Mouse (Mus musculus) limb, embryonic 12.5 days (tissue): ENCODE measurements around the gene Zfp239. TPM values are rescaled to one million over a fixed set of nuclear protein-coding genes. Genes with fewer than 3 reads are reported as not detected.
A peak's percentile ranks its signal among the peaks of the same experiment; 100 is the strongest.

Source experiments
- ATAC-seq: fragments of 200-750 bp; cut with Nextera tagmentation; 2 replicates; pipeline ENCODE4 v1.8.0; 2017; ENCODE audit warnings: low read depth, moderate TSS enrichment; ENCODE audit not compliant: insufficient number of reproducible peaks, insufficient read depth, low FRiP score, low TSS enrichment
- H3K27ac ChIP-seq: fragments of 300-500 bp; sonication (generic); 2 replicates; pipeline ENCODE4 v1.5.1; 2016; ENCODE audit warnings: mild to moderate bottlenecking, moderate library complexity
- H3K27me3 ChIP-seq: fragments of 300-500 bp; sonication (generic); 2 replicates; pipeline ENCODE4 v1.6.1; 2016; ENCODE audit warnings: mild to moderate bottlenecking, moderate library complexity
- H3K36me3 ChIP-seq: fragments of 300-500 bp; sonication (generic); 2 replicates; pipeline ENCODE4 v1.6.1; 2016; ENCODE audit warnings: mild to moderate bottlenecking, moderate library complexity
- H3K4me1 ChIP-seq: fragments of 300-500 bp; sonication (generic); replicated peaks from 2 replicates; pipeline ENCODE4 v1.6.1; 2016
- H3K4me2 ChIP-seq: fragments of 300-500 bp; sonication (generic); 2 replicates; pipeline ENCODE4 v1.6.1; 2016; ENCODE audit warnings: mild to moderate bottlenecking, moderate library complexity
- H3K4me3 ChIP-seq: fragments of 300-500 bp; sonication (generic); replicated peaks from 2 replicates; pipeline ENCODE4 v1.5.1; 2016; ENCODE audit warnings: mild to moderate bottlenecking
- H3K9ac ChIP-seq: fragments of 300-500 bp; sonication (generic); replicated peaks from 2 replicates; pipeline ENCODE4 v1.6.1; 2016; ENCODE audit warnings: mild to moderate bottlenecking, moderate library complexity
- H3K9me3 ChIP-seq: fragments of 300-500 bp; sonication (generic); 2 replicates; pipeline ENCODE4 v1.6.1; 2016; ENCODE audit warnings: mild to moderate bottlenecking, moderate library complexity
- WGBS: fragments of 180-500 bp; shearing (Covaris S2); methylation state at CpG from one replicate; pipeline ENCODE4 v1.1.7; 2016; 5-methylcytosine and 5-hydroxymethylcytosine counted together
- polyA plus RNA-seq: library from polyadenylated mRNA; unstranded; fragments of >200 nt; fragmentation: Nextera tagmentation; extraction: Ambion mirVana; gene quantifications from 2 replicates; pipeline ENCODE4 v1.2.1, GENCODE M21; 2016

The Zfp239 gene
- polyA plus RNA-seq, 1 experiment from 2014 or later, result 16.1 TPM

- H3K36me3 ChIP-seq, result no peaks in the 10 kb centered on the region
- peak overlapping the region; percentile 96 for H3K27ac ChIP-seq
- peak overlapping the region; percentile 59 for H3K9ac ChIP-seq
- no peaks in the 10 kb centered on the region for H3K9me3 ChIP-seq
- H3K4me1 ChIP-seq, result peaks cover 5% of the 10 kb centered on the region; the same call in 1 of the 2 replicates
- peak overlapping the region; percentile 61 for H3K4me2 ChIP-seq
- ATAC-seq, result peak; percentile 92
- WGBS, result under 1% methylated on average over 67 of the region's 67 CpGs
- no peaks in the 10 kb centered on the region for H3K27me3 ChIP-seq
- H3K4me3 ChIP-seq, result peak overlapping the region; percentile 49
These were observed 17.7 kb downstream of the Zfp239 start for GRCm38 (mm10) chr6:117879408-117880115.

- Histone ChIP-seq H3K9ac (peak overlapping the region; percentile 59; the same call in 1 of the 2 replicates), H3K9me3 (no peaks in the 10 kb centered on the region), H3K27me3 (no peaks in the 10 kb centered on the region), H3K27ac (peak overlapping the region; percentile 96), H3K4me2 (peak overlapping the region; percentile 61), H3K4me1 (peaks cover 5% of the 10 kb centered on the region; the same call in 1 of the 2 replicates), H3K4me3 (peak overlapping the region; percentile 49), H3K36me3 (no peaks in the 10 kb centered on the region)
- ATAC-seq, result no peak
- 53% methylated on average over 3 of the region's 3 CpGs for WGBS
These were observed 18.5 kb downstream of the Zfp239 start for GRCm38 (mm10) chr6:117880394-117880838.

DNA sequence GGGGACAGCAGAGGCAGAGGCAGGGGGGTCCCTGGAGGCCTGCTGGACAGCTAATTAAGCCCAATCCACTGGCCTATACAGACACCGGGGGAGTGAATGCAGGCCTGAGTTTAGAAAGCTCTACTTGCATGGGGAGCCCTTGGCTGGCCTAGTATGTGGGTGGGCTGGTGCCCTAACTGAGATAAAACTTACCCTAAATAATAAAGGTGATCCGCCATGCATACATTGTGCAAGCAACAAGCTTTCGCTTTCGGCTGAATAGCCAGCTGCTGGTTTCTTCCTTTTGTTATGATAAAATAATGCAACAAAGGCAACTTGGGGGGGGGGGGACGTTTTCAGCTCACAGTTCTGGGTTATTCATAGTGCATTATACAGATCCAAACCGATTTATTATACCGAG, 19.3 kb downstream of the Zfp239 start:
- no peak overlapping the region for H3K9ac ChIP-seq
- WGBS, result 86% methylated on average over 7 of the region's 7 CpGs
- H3K4me1 ChIP-seq, result peaks cover 5% of the 10 kb centered on the region; the same call in 1 of the 2 replicates
- no peaks in the 10 kb centered on the region for H3K27me3 ChIP-seq
- H3K9me3 ChIP-seq, result no peaks in the 10 kb centered on the region
- H3K4me2 ChIP-seq, result no peak overlapping the region
- no peak overlapping the region for H3K27ac ChIP-seq
- H3K36me3 ChIP-seq, result no peaks in the 10 kb centered on the region
- H3K4me3 ChIP-seq, result no peak overlapping the region
- ATAC-seq, result no peak

DNA sequence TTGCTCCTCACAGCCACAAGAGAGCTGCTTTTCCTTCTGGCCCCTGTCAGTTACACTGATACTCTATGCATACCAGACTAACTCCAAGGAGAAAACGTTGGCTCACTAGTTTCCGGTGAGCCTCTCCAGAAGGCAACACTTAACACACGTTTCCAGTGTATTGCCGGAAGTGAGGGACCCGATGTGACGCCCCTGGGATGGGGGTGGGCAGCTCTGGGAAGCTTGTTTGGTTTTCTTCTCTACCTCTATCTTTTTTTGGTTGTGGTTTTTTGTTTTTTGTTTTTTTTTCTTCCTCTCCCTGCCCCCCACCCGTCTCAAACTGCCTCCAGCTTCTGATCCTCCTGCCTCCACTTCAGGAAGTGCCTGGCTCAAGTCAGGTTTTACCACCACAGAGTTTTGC, 20.1 kb downstream of the Zfp239 start:
- peaks cover 5% of the 10 kb centered on the region; the same call in 1 of the 2 replicates for H3K4me1 ChIP-seq
- no peak for ATAC-seq
- 75% methylated on average over 7 of the region's 7 CpGs for WGBS
- H3K4me3 ChIP-seq, result no peak overlapping the region
- no peaks in the 10 kb centered on the region for H3K27me3 ChIP-seq
- H3K4me2 ChIP-seq, result no peak overlapping the region
- H3K9me3 ChIP-seq, result no peaks in the 10 kb centered on the region
- no peak overlapping the region for H3K9ac ChIP-seq
- H3K36me3 ChIP-seq, result no peaks in the 10 kb centered on the region
- no peak overlapping the region for H3K27ac ChIP-seq

GRCm38 (mm10) chr6:117885943-117886342, 24.0 kb downstream of the Zfp239 start:
- H3K9ac ChIP-seq, result no peak overlapping the region
- no peaks in the 10 kb centered on the region for H3K4me1 ChIP-seq
- ATAC-seq, result no peak
- no peaks in the 10 kb centered on the region for H3K9me3 ChIP-seq
- H3K27ac ChIP-seq, result no peak overlapping the region
- H3K4me3 ChIP-seq, result no peak overlapping the region
- no peak overlapping the region for H3K4me2 ChIP-seq
- WGBS, result 83% methylated on average over 2 of the region's 2 CpGs
- no peaks in the 10 kb centered on the region for H3K27me3 ChIP-seq
- no peaks in the 10 kb centered on the region for H3K36me3 ChIP-seq

DNA sequence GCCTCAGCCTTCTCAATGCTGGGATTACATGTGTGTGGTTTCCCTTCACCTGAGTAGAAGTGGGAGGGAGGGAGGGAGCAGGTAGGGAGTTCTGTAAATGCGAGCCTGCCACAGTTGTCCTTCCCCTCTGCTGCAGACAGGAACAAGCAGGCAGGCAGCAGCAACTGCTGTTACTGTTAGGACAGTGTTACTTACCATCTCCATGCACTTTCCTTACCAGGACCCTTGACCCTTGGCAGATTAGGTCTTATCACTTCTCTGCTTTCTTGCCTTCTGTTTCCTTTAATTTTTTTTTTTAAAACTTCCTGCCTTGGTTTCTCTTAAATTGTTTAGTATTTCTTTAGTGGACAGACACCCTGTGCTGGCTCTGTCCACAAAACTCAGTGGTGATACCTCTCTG, 26.1 kb downstream of the Zfp239 start:
- no peak for ATAC-seq
- WGBS, result 44% methylated on average over 1 of the region's 1 CpGs
- H3K27me3 ChIP-seq, result no peaks in the 10 kb centered on the region
- H3K4me1 ChIP-seq, result no peaks in the 10 kb centered on the region
- H3K4me2 ChIP-seq, result no peak overlapping the region
- no peaks in the 10 kb centered on the region for H3K36me3 ChIP-seq
- H3K27ac ChIP-seq, result no peak overlapping the region
- H3K9ac ChIP-seq, result no peak overlapping the region
- H3K9me3 ChIP-seq, result no peaks in the 10 kb centered on the region
- no peak overlapping the region for H3K4me3 ChIP-seq

GRCm38 (mm10) chr6:117888642-117889096, 26.8 kb downstream of the Zfp239 start:
- no peaks in the 10 kb centered on the region for H3K36me3 ChIP-seq
- H3K4me3 ChIP-seq, result no peak overlapping the region
- no peaks in the 10 kb centered on the region for H3K4me1 ChIP-seq
- H3K27me3 ChIP-seq, result no peaks in the 10 kb centered on the region
- no peak overlapping the region for H3K4me2 ChIP-seq
- 0 out of 2 replicates have a peak overlapping the region, but pooled peaks have one; percentile 9 for H3K27ac ChIP-seq
- WGBS, result 63% methylated on average over 2 of the region's 2 CpGs
- H3K9me3 ChIP-seq, result no peaks in the 10 kb centered on the region
- no peak for ATAC-seq
- H3K9ac ChIP-seq, result no peak overlapping the region

DNA sequence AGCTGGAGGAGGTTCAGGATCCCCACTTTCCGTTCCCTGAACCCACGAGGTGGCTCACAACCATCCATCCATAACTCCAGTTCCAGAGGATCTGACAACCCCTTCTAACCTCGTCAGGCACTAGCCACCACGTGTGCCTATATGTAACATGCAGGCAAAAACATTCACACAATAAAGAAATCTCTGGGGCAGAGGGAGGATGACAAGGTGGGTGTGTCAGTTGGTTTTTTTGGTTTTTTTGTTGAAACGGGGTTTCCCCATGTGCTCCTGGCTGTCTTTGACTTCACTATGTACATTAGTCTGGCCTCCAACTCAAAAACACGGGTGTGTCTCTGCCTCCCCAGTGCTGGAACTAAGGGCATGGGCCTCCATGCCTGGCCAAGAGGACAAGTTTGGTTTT, 28.4 kb downstream of the Zfp239 start:
- Histone ChIP-seq H3K4me1 (no peaks in the 10 kb centered on the region), H3K27me3 (no peaks in the 10 kb centered on the region), H3K9ac (no peak overlapping the region), H3K36me3 (no peaks in the 10 kb centered on the region), H3K4me3 (no peak overlapping the region), H3K4me2 (no peak overlapping the region), H3K9me3 (no peaks in the 10 kb centered on the region), H3K27ac (no peak overlapping the region)
- ATAC-seq, result no peak
- 85% methylated on average over 6 of the region's 6 CpGs for WGBS

- Histone ChIP-seq H3K36me3 (no peaks in the 10 kb centered on the region), H3K4me1 (no peaks in the 10 kb centered on the region), H3K4me3 (no peak overlapping the region), H3K9ac (no peak overlapping the region), H3K27me3 (no peaks in the 10 kb centered on the region), H3K4me2 (no peak overlapping the region), H3K27ac (no peak overlapping the region), H3K9me3 (no peaks in the 10 kb centered on the region)
- 60% methylated on average over 14 of the region's 14 CpGs for WGBS
- ATAC-seq, result no peak
These were observed 29.7 kb downstream of the Zfp239 start for GRCm38 (mm10) chr6:117891369-117892160.

- Histone ChIP-seq H3K27me3 (no peaks in the 10 kb centered on the region), H3K9ac (no peak overlapping the region), H3K9me3 (no peaks in the 10 kb centered on the region), H3K36me3 (no peaks in the 10 kb centered on the region), H3K4me2 (no peak overlapping the region), H3K4me1 (no peaks in the 10 kb centered on the region), H3K27ac (no peak overlapping the region), H3K4me3 (no peak overlapping the region)
- no peak for ATAC-seq
- 65% methylated on average over 3 of the region's 3 CpGs for WGBS
These were observed 30.5 kb downstream of the Zfp239 start for GRCm38 (mm10) chr6:117892386-117892785.

DNA sequence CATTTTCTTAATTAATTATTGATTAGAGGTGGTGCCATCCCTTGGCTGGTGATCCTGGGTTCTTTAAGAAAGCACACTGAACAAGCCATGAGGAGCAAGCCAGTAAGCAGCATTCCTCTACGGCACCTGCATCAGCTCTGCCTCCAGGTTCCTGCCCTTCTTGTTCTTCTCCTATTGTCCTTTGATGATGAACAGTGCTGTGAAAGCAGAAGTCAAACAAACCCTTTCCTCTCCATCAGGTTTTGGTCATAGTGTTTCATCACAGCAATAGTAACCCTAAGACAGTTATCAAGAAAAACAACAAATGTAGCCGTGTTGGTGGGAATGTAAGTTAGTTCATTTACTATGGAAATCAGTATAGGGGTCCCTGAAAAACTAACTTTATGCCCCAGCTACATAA, 31.5 kb downstream of the Zfp239 start:
- ATAC-seq, result no peak
- WGBS, result 89% methylated on average over 2 of the region's 2 CpGs
- Histone ChIP-seq H3K27ac (no peak overlapping the region), H3K9ac (no peak overlapping the region), H3K4me2 (no peak overlapping the region), H3K4me3 (no peak overlapping the region), H3K27me3 (no peaks in the 10 kb centered on the region), H3K36me3 (no peaks in the 10 kb centered on the region), H3K4me1 (no peaks in the 10 kb centered on the region), H3K9me3 (no peaks in the 10 kb centered on the region)
